Mouse (Mus musculus) stomach, postnatal 0 days (tissue): ENCODE data around the gene Ncf1. TPM values are rescaled to one million over a fixed set of nuclear protein-coding genes. Genes with fewer than 3 reads are reported as not detected.

ENCODE experiments used
- ATAC-seq: fragments of 200-750 bp; cut with Nextera tagmentation; 2 replicates; pipeline ENCODE4 v1.8.0; 2017; ENCODE audit not compliant: low FRiP score, low TSS enrichment
- DNase-seq: peaks from one replicate; pipeline ENCODE4 v3.0.0-alpha.2; 2016; ENCODE audit warnings: low spot score
- H3K27ac ChIP-seq: fragments of 300-500 bp; sonication (generic); replicated peaks from 2 replicates; pipeline ENCODE4 v1.5.1; 2014; ENCODE audit warnings: mild to moderate bottlenecking, control low read depth
- H3K27me3 ChIP-seq: fragments of 300-500 bp; sonication (generic); 2 replicates; pipeline ENCODE4 v1.6.1; 2014; ENCODE audit warnings: low read length; ENCODE audit not compliant: control insufficient read depth, insufficient read depth
- H3K36me3 ChIP-seq: fragments of 300-500 bp; sonication (generic); 2 replicates; pipeline ENCODE4 v1.6.1; 2014; ENCODE audit warnings: low read length, mixed read lengths; ENCODE audit not compliant: control insufficient read depth, insufficient read depth
- H3K4me1 ChIP-seq: fragments of 300-500 bp; sonication (generic); replicated peaks from 2 replicates; pipeline ENCODE4 v1.6.1; 2014; ENCODE audit warnings: antibody characterized with exemption; ENCODE audit not compliant: control insufficient read depth, insufficient read depth
- H3K4me2 ChIP-seq: fragments of 300-500 bp; sonication (generic); replicated peaks from 2 replicates; pipeline ENCODE4 v1.6.1; 2014; ENCODE audit warnings: low read depth, mild to moderate bottlenecking, control low read depth, moderate library complexity
- H3K4me3 ChIP-seq: fragments of 300-500 bp; sonication (generic); 2 replicates; pipeline ENCODE4 v1.5.1; 2014; ENCODE audit warnings: low read depth, low read length, control low read depth
- H3K9ac ChIP-seq: fragments of 300-500 bp; sonication (generic); 2 replicates; pipeline ENCODE4 v1.6.1; 2014; ENCODE audit warnings: mild to moderate bottlenecking, low read length, control low read depth, mixed read lengths
- H3K9me3 ChIP-seq: fragments of 300-500 bp; sonication (generic); 2 replicates; pipeline ENCODE4 v1.6.1; 2016; ENCODE audit warnings: low read length; ENCODE audit not compliant: control insufficient read depth
- CTCF ChIP-seq: IDR thresholded peaks from 2 replicates; pipeline ENCODE4 v1.5.1; 2016; ENCODE audit warnings: antibody characterized with exemption, low read depth, mild to moderate bottlenecking, moderate library complexity
- EP300 ChIP-seq: optimal IDR thresholded peaks from 2 replicates; pipeline ENCODE3; 2016; ENCODE audit warnings: antibody characterized with exemption
- WGBS: fragments of 180-500 bp; shearing (Covaris S2); extraction: QIAGEN DNeasy Blood & Tissue Kit; methylation state at CpG from one replicate; pipeline ENCODE4 v1.1.7; 2014; 5-methylcytosine and 5-hydroxymethylcytosine counted together
- polyA plus RNA-seq: library from polyadenylated mRNA; unstranded; fragments of >200 nt; fragmentation: Nextera tagmentation; extraction: Ambion mirVana; gene quantifications from 2 replicates; pipeline ENCODE4 v1.2.1, GENCODE M21; 2015

Ncf1 gene
- polyA plus RNA-seq, 1 experiment from 2014 or later, result 2.4 TPM

GRCm38 (mm10) chr5:134182172-134182571, 47.3 kb downstream of the Ncf1 start:
- Histone ChIP-seq H3K36me3 (no peaks in the 10 kb centered on the region), H3K4me1 (peaks cover 6% of the 10 kb centered on the region; the same call in 1 of the 2 replicates), H3K4me2 (no peak overlapping the region), H3K27ac (no peak overlapping the region), H3K9ac (no peak overlapping the region), H3K4me3 (no peak overlapping the region), H3K27me3 (no peaks in the 10 kb centered on the region), H3K9me3 (no peaks in the 10 kb centered on the region)
- WGBS, result 53% methylated on average over 3 of the region's 3 CpGs
- no peak for TF ChIP-seq EP300
- TF ChIP-seq CTCF, result no peak
- ATAC-seq (no peak), DNase-seq (no peak)

- ATAC-seq (no peak), DNase-seq (peak; percentile 82)
- Histone ChIP-seq H3K9ac (no peak overlapping the region), H3K27ac (no peak overlapping the region), H3K36me3 (no peaks in the 10 kb centered on the region), H3K4me1 (peaks cover 13% of the 10 kb centered on the region), H3K4me3 (no peak overlapping the region), H3K9me3 (no peaks in the 10 kb centered on the region), H3K27me3 (no peaks in the 10 kb centered on the region), H3K4me2 (no peak overlapping the region)
- TF ChIP-seq CTCF (peak; percentile 91), EP300 (no peak)
- 15% methylated on average over 7 of the region's 7 CpGs for WGBS
These were observed 49.6 kb downstream of the Ncf1 start for GRCm38 (mm10) chr5:134179871-134180270.

GRCm38 (mm10) chr5:134178536-134178935, 50.9 kb downstream of the Ncf1 start:
- no peak overlapping the region for H3K9ac ChIP-seq
- 62% methylated on average over 7 of the region's 7 CpGs for WGBS
- TF ChIP-seq EP300 (no peak), CTCF (no peak)

DNA sequence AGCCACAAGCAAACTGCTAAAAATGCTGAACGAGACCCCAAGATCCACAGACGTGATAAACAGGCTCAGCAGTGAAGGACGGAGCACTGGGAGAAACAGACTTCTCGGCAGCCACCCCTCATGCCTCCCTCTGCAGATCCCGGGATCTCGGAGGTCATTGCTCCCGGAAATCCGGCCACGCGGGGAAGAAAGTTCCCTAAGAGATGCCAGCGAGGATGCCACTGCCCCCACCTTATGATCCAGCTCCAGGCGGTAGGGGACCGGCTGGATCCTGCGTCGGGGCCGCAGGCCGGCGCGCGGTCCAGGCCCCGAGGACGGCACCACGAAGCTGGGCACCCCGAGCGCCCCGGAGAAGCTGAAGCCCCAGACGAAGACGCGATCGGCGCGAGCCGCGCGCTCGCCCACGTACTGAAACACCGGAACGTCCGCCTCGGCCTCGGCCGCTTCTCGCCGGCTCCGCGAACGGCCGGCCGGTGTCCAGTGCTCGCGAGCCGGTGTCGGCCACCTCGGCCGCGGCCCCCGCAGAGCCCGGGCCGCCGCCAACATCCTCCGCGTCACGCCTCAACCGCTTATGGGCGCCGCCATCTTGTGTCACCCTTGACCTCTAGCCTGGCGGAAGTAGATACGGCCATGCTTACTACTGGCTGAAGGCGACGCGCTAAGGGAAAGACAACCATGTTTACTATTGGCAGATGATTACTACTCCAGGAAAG, 53.1 kb downstream of the Ncf1 start, which contains the start of gene Rcc1l:
Gene Rcc1l (minus strand): TSS at position 606 of the 713 bp plus-strand sequence.
- no peak for TF ChIP-seq CTCF
- no peak for TF ChIP-seq EP300
- ATAC-seq, result peak; percentile 91
- no peaks in the 10 kb centered on the region for H3K36me3 ChIP-seq
- H3K27ac ChIP-seq, result peak within 1 kb of the TSS; percentile 90
- peaks cover 7% of the 10 kb centered on the region for H3K4me1 ChIP-seq
- peak within 1 kb of the TSS; percentile 87 for H3K9ac ChIP-seq
- H3K9me3 ChIP-seq, result no peaks in the 10 kb centered on the region
- H3K4me2 ChIP-seq, result peak within 1 kb of the TSS; percentile 74
- DNase-seq, result peak; percentile 88
- H3K4me3 ChIP-seq, result peak within 1 kb of the TSS; percentile 95
- WGBS, result under 1% methylated on average over 72 of the region's 72 CpGs
- no peaks in the 10 kb centered on the region for H3K27me3 ChIP-seq

More at GRCm38 (mm10) chr5:134178536-134178935, 50.9 kb downstream of the Ncf1 start:
- H3K9me3 ChIP-seq, result no peaks in the 10 kb centered on the region
- no peak for ATAC-seq
- H3K36me3 ChIP-seq, result no peaks in the 10 kb centered on the region
- no peak overlapping the region for H3K4me2 ChIP-seq
- no peaks in the 10 kb centered on the region for H3K27me3 ChIP-seq
- no peak overlapping the region for H3K4me3 ChIP-seq
- no peak overlapping the region for H3K27ac ChIP-seq
- no peak for DNase-seq
- H3K4me1 ChIP-seq, result peaks cover 12% of the 10 kb centered on the region

- DNase-seq (no peak), ATAC-seq (no peak)
- Histone ChIP-seq H3K4me3 (peak overlapping the region; percentile 95), H3K4me1 (peaks cover 7% of the 10 kb centered on the region), H3K9ac (peak overlapping the region; percentile 87), H3K9me3 (no peaks in the 10 kb centered on the region), H3K4me2 (peak overlapping the region; percentile 74), H3K27ac (peak overlapping the region; percentile 90), H3K27me3 (no peaks in the 10 kb centered on the region), H3K36me3 (no peaks in the 10 kb centered on the region)
- TF ChIP-seq CTCF, result no peak
- no peak for TF ChIP-seq EP300
- 9% methylated on average over 9 of the region's 10 CpGs for WGBS
These were observed 53.7 kb downstream of the Ncf1 start for GRCm38 (mm10) chr5:134175696-134176095.

GRCm38 (mm10) chr5:134173206-134173605, 56.2 kb downstream of the Ncf1 start:
- Histone ChIP-seq H3K4me1 (peaks cover 7% of the 10 kb centered on the region), H3K36me3 (no peaks in the 10 kb centered on the region; the same call in 1 of the 2 replicates), H3K9me3 (no peaks in the 10 kb centered on the region), H3K27me3 (no peaks in the 10 kb centered on the region), H3K4me3 (no peak overlapping the region), H3K27ac (no peak overlapping the region), H3K9ac (no peak overlapping the region), H3K4me2 (no peak overlapping the region)
- ATAC-seq (no peak), DNase-seq (peak; percentile 60)
- WGBS, result 34% methylated on average over 4 of the region's 4 CpGs
- TF ChIP-seq EP300, result no peak
- TF ChIP-seq CTCF, result peak; percentile 75
